Mouse (Mus musculus) liver, adult 2 months (tissue): Measurements from ENCODE around the gene Supt5. TPM values are rescaled to one million over a fixed set of nuclear protein-coding genes. Genes with fewer than 3 reads are reported as not detected.
"Not testable (repeated sequence)": the region's sequence is repeated elsewhere in the genome, so short reads cannot be mapped to it uniquely, and the experiment has no call there.

Source experiments
- DNase-seq: peaks from one replicate; pipeline ENCODE4 v3.0.0-alpha.2; 2011; ENCODE audit warnings: low read depth, low spot score; ENCODE audit errors: extremely low read depth
- H3K27ac ChIP-seq: fragments of 200-500 bp; replicated peaks from 2 replicates; pipeline ENCODE4 v1.5.1; 2012; ENCODE audit warnings: low read depth, mild to moderate bottlenecking, control low read depth, inconsistent platforms, low read length; ENCODE audit not compliant: insufficient read depth
- H3K27me3 ChIP-seq: fragments of 200-500 bp; 2 replicates; pipeline ENCODE4 v1.6.1; 2012; ENCODE audit warnings: mild to moderate bottlenecking, moderate library complexity, low read length, inconsistent platforms; ENCODE audit not compliant: control insufficient read depth, insufficient read depth
- H3K36me3 ChIP-seq: fragments of 200-500 bp; 2 replicates; pipeline ENCODE4 v1.6.1; 2012; ENCODE audit warnings: low read length, inconsistent platforms; ENCODE audit not compliant: control insufficient read depth, insufficient read depth
- H3K4me1 ChIP-seq: fragments of 200-500 bp; 2 replicates; pipeline ENCODE4 v1.6.1; 2011; ENCODE audit warnings: low read length; ENCODE audit not compliant: control insufficient read depth, insufficient read depth
- H3K4me3 ChIP-seq: fragments of 200-500 bp; 2 replicates; pipeline ENCODE4 v1.5.1; 2011; ENCODE audit warnings: low read depth, mild to moderate bottlenecking, control low read depth, low read length, moderate library complexity; ENCODE audit not compliant: insufficient read depth
- H3K79me2 ChIP-seq: fragments of 200-500 bp; 2 replicates; pipeline ENCODE4 v1.6.1; 2012; ENCODE audit warnings: inconsistent platforms, mild to moderate bottlenecking, low read length, moderate library complexity; ENCODE audit not compliant: control insufficient read depth, insufficient read depth
- H3K9ac ChIP-seq: fragments of 200-500 bp; 2 replicates; pipeline ENCODE4 v1.6.1; 2012; ENCODE audit warnings: low read depth, mild to moderate bottlenecking, control low read depth, inconsistent platforms, low read length
- CTCF ChIP-seq: fragments of 200-500 bp; IDR thresholded peaks from 2 replicates; pipeline ENCODE4 v1.5.1; 2011; ENCODE audit warnings: low read depth, low read length, control low read depth
- POLR2A ChIP-seq: fragments of 200-500 bp; IDR thresholded peaks from 2 replicates; pipeline ENCODE4 v1.6.1; 2011; ENCODE audit warnings: low read length, control low read depth; ENCODE audit not compliant: insufficient read depth; ENCODE audit errors: extremely low read depth
- WGBS: fragments of 180-500 bp; shearing (Covaris S2); methylation state at CpG from one replicate; pipeline ENCODE4 v1.1.7; 2018; 5-methylcytosine and 5-hydroxymethylcytosine counted together
- polyA plus RNA-seq: library from polyadenylated mRNA; depleted of rRNA; stranded (reverse); fragments of >200 nt; gene quantifications from 2 replicates; pipeline ENCODE4 v1.2.3, GENCODE M21; 2012; rRNA removed
- total RNA-seq: library from RNA; depleted of rRNA; stranded (reverse); fragments of >200 nt; gene quantifications from 2 replicates; pipeline ENCODE4 v1.2.3, GENCODE M21; 2014; rRNA removed

The Supt5 gene
- total RNA-seq (15.1 and 20.7 TPM in 2 replicates), polyA plus RNA-seq (52.3 and 67.3 TPM in 2 replicates)

DNA sequence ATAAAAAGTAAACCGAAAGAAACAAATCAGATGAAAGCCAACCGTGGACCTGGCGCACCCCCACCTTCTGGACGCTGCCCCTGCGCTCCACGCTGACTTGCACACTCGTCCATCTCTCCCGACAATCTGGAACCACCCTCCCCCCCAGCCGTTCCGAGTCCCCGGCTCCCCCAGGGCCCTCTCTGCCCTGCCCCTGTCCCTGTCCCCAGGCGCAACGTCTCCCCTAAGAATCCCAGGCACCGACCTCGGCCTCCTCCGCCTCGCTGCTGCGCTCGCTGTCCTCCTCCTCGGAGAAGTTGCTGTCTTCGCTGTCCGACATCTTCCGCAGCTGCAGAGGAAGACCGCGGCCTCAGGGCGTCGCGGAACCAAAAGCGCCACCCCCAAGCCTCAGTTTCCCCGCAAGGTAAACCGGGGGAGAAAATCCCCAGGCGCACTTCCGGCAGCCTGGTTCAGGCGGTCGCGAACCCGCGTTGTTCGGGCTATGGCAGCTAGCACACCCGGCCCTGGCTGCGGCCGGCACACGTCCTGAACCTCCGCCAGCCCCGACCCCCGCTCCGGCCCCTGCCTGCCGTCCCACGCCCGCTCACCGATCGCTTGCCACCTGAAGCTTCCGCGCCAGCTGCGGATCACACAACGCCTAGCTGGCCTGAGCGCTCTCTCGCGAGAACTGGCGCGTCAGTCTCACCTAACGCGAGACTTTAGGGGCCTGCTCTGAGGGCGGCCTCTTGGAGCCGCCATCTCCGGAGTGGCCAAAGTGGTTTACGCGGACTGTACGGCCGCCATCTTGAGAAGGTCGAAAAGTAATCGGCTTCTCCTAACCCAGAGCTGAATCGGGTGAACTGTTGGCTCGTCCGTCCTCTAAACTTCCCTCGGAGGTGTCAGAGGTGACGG, at the start of gene Supt5:
Supt5 (minus strand) TSS at position 639 of the 891 bp plus-strand sequence.
- Histone ChIP-seq H3K27me3 (no peaks in the 10 kb centered on the region), H3K27ac (peak within 1 kb of the TSS; percentile 67), H3K4me3 (peak within 1 kb of the TSS; percentile 97), H3K36me3 (peaks cover 1% of the 10 kb centered on the region; the same call in 1 of the 2 replicates), H3K9ac (peak within 1 kb of the TSS; percentile 94), H3K79me2 (peaks cover 38% of the 10 kb centered on the region), H3K4me1 (peaks cover 29% of the 10 kb centered on the region)
- DNase-seq = peak; percentile 91
- WGBS = under 1% methylated on average over 77 of the region's 77 CpGs
- TF ChIP-seq CTCF = no peak
- peak; percentile 86 for TF ChIP-seq POLR2A

GRCm38 (mm10) chr7:28387384-28387783, 48.8 kb upstream of the Supt5 start:
- H3K27me3 ChIP-seq, H3K36me3 ChIP-seq, H3K9ac ChIP-seq, H3K4me3 ChIP-seq, H3K79me2 ChIP-seq, DNase-seq, H3K27ac ChIP-seq: not testable (repeated sequence)
- WGBS = 89% methylated on average over 7 of the region's 7 CpGs
- H3K4me1 ChIP-seq = peaks cover 19% of the 10 kb centered on the region

DNA sequence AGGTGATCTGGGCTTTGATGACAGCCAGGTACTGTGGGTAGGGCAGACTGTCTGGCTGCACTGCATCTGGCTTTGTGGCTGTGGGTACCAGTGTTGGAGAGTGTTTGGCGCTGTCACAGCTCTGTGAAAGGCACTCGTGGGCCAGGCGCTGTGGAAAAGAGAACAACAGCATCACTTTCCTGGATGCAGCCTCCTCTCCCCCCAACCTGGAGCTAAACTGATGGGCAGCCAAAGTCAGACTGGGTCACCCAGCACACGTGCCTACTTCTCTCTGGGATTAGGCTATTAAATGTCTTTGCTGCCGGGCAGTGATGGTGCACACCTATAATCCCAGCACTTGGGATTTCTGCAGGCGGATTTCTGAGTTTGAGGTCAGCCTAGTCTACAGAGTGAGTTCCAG, 48.3 kb upstream of the Supt5 start:
- not testable (repeated sequence) for H3K79me2 ChIP-seq, H3K9ac ChIP-seq, H3K27me3 ChIP-seq, DNase-seq, H3K36me3 ChIP-seq, H3K4me3 ChIP-seq, H3K27ac ChIP-seq
- peaks cover 22% of the 10 kb centered on the region for H3K4me1 ChIP-seq
- 76% methylated on average over 6 of the region's 6 CpGs for WGBS

- H3K4me1 ChIP-seq = peaks cover 18% of the 10 kb centered on the region; the same call in 1 of the 2 replicates
- TF ChIP-seq CTCF = peak; percentile 99
- no peak for TF ChIP-seq POLR2A
- 0% methylated on average over 4 of the region's 4 CpGs for WGBS
- peak overlapping the region; percentile 11 for H3K27ac ChIP-seq
- DNase-seq = peak; percentile 70
- H3K27me3 ChIP-seq = no peaks in the 10 kb centered on the region
- H3K36me3 ChIP-seq = no peaks in the 10 kb centered on the region
- H3K9ac ChIP-seq = no peak overlapping the region
- H3K79me2 ChIP-seq = peaks cover 5% of the 10 kb centered on the region; the same call in 1 of the 2 replicates
- H3K4me3 ChIP-seq = no peak overlapping the region
Observed at GRCm38 (mm10) chr7:28386462-28386861, 47.9 kb upstream of the Supt5 start.

- DNase-seq = peak; percentile 54
- Histone ChIP-seq H3K27me3 (no peaks in the 10 kb centered on the region), H3K79me2 (peaks cover 5% of the 10 kb centered on the region; the same call in 1 of the 2 replicates), H3K27ac (peak overlapping the region; percentile 11), H3K4me1 (peaks cover 18% of the 10 kb centered on the region; the same call in 1 of the 2 replicates), H3K36me3 (no peaks in the 10 kb centered on the region), H3K9ac (no peak overlapping the region), H3K4me3 (no peak overlapping the region)
- TF ChIP-seq CTCF (no peak), POLR2A (no peak)
- WGBS = 59% methylated on average over 7 of the region's 7 CpGs
Observed at GRCm38 (mm10) chr7:28386007-28386406, 47.5 kb upstream of the Supt5 start.

DNA sequence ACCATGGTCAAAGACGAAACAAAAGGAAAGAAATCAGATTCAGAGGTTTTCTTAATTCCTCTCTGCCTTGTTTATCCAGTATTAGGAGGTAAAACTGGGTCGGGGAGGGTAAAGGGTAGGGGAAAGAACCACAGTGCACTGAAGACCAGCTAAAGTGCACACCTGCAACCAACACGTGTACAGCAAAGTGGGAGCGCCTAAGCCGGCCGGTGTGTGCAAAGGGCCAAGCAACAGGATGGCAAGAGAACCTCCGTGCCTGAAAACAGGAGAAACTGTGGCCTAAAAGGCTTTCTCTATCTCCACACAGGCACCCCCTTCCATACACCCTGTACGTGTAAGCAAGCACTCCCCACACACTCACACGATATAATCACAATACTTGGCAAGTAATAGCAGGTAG, 46.6 kb upstream of the Supt5 start:
- H3K27me3 ChIP-seq = no peaks in the 10 kb centered on the region
- no peak overlapping the region for H3K4me3 ChIP-seq
- TF ChIP-seq CTCF (no peak), POLR2A (no peak)
- WGBS = 90% methylated on average over 9 of the region's 9 CpGs
- H3K9ac ChIP-seq = no peak overlapping the region
- no peak for DNase-seq
- H3K79me2 ChIP-seq = 0 out of 2 replicates have a peak, but pooled peaks cover 1% of the 10 kb centered on the region
- no peaks in the 10 kb centered on the region for H3K36me3 ChIP-seq
- H3K4me1 ChIP-seq = peaks cover 24% of the 10 kb centered on the region; the same call in 1 of the 2 replicates
- no peak overlapping the region for H3K27ac ChIP-seq
